Mouse (Mus musculus) Muller cell, postnatal 12 days (primary cell): ENCODE results near the gene Crp.

ENCODE experiments used
- DNase-seq: peaks from one replicate; pipeline ENCODE4 v3.0.0-alpha.2; 2015; ENCODE audit errors: inconsistent ontology term

Gene Crp

GRCm38 (mm10) chr1:172711962-172712361 lies 14.1 kb downstream of the Crp start:
- no peak for DNase-seq

GRCm38 (mm10) chr1:172751241-172751640 lies 53.4 kb downstream of the Crp start:
- no peak for DNase-seq

- DNase-seq, result no peak
Measured at GRCm38 (mm10) chr1:172755151-172755550, 57.3 kb downstream of the Crp start.

- DNase-seq, result no peak
Measured at GRCm38 (mm10) chr1:172759525-172759924, 61.7 kb downstream of the Crp start.

GRCm38 (mm10) chr1:172779195-172779594 lies 81.3 kb downstream of the Crp start:
- no peak for DNase-seq

GRCm38 (mm10) chr1:172785322-172785721 lies 87.5 kb downstream of the Crp start:
- DNase-seq, result no peak

- DNase-seq, result no peak
Measured at GRCm38 (mm10) chr1:172785886-172786285, 88.0 kb downstream of the Crp start.

GRCm38 (mm10) chr1:172828975-172829374 lies 131.1 kb downstream of the Crp start:
- DNase-seq, result no peak

- DNase-seq, result no peak
Measured at GRCm38 (mm10) chr1:172847044-172847761, 149.3 kb downstream of the Crp start.

- no peak for DNase-seq
Measured at GRCm38 (mm10) chr1:172848171-172848570, 150.3 kb downstream of the Crp start.

GRCm38 (mm10) chr1:172875265-172875664 lies 177.4 kb downstream of the Crp start:
- no peak for DNase-seq

- DNase-seq, result no peak
Measured at GRCm38 (mm10) chr1:172876675-172877074, 178.8 kb downstream of the Crp start.
